Mouse (Mus musculus) forebrain, embryonic 15.5 days (tissue): ENCODE measurements at regions not wholly inside any gene's neighbourhood (a gene's known extent, or its start where the extent isn't known, plus 50 kb on each side); places are given as distances from the start of the nearest gene placed in this dataset.
"Not testable (repeated sequence)": the region's sequence is repeated elsewhere in the genome, so short reads cannot be mapped to it uniquely, and the experiment has no call there.

Experiments used
- ATAC-seq: fragments of 200-750 bp; cut with Nextera tagmentation; replicated peaks from 2 replicates; pipeline ENCODE4 v1.8.0; 2017; ENCODE audit warnings: mild to moderate bottlenecking, moderate TSS enrichment, moderate library complexity
- H3K27ac ChIP-seq: fragments of 300-500 bp; sonication (generic); replicated peaks from 2 replicates; pipeline ENCODE4 v1.5.1; 2015; ENCODE audit warnings: mild to moderate bottlenecking, inconsistent platforms
- H3K27me3 ChIP-seq: fragments of 300-500 bp; sonication (generic); 2 replicates; pipeline ENCODE4 v1.6.1; 2015; ENCODE audit warnings: inconsistent platforms
- H3K36me3 ChIP-seq: fragments of 300-500 bp; sonication (generic); 2 replicates; pipeline ENCODE4 v1.6.1; 2015; ENCODE audit warnings: mild to moderate bottlenecking, inconsistent platforms
- H3K4me1 ChIP-seq: fragments of 300-500 bp; sonication (generic); 2 replicates; pipeline ENCODE4 v1.6.1; 2015; ENCODE audit warnings: inconsistent platforms
- H3K4me2 ChIP-seq: fragments of 300-500 bp; sonication (generic); replicated peaks from 2 replicates; pipeline ENCODE4 v1.6.1; 2015; ENCODE audit warnings: mild to moderate bottlenecking, inconsistent platforms
- H3K4me3 ChIP-seq: fragments of 300-500 bp; sonication (generic); 2 replicates; pipeline ENCODE4 v1.5.1; 2015; ENCODE audit warnings: mild to moderate bottlenecking, inconsistent platforms
- H3K9ac ChIP-seq: fragments of 300-500 bp; sonication (generic); replicated peaks from 2 replicates; pipeline ENCODE4 v1.6.1; 2015; ENCODE audit warnings: mild to moderate bottlenecking, inconsistent platforms
- H3K9me3 ChIP-seq: fragments of 300-500 bp; sonication (generic); 2 replicates; pipeline ENCODE4 v1.6.1; 2016; ENCODE audit warnings: inconsistent platforms
- WGBS: fragments of 180-500 bp; shearing (Covaris S2); methylation state at CpG from one replicate; pipeline ENCODE4 v1.1.7; 2015; ENCODE audit warnings: mixed read lengths; 5-methylcytosine and 5-hydroxymethylcytosine counted together

- no peaks in the 10 kb centered on the region for H3K27me3 ChIP-seq
- H3K36me3 ChIP-seq: no peaks in the 10 kb centered on the region
- H3K4me1 ChIP-seq: no peaks in the 10 kb centered on the region
- no peak overlapping the region for H3K4me2 ChIP-seq
- 47% methylated on average over 1 of the region's 1 CpGs for WGBS
- no peak overlapping the region for H3K9ac ChIP-seq
- H3K4me3 ChIP-seq: no peak overlapping the region
- H3K9me3 ChIP-seq: no peaks in the 10 kb centered on the region
- no peak overlapping the region for H3K27ac ChIP-seq
- ATAC-seq: no peak
Measured at GRCm38 (mm10) chr10:48582006-48582405, 1206.6 kb downstream of the Grik2 start.

DNA sequence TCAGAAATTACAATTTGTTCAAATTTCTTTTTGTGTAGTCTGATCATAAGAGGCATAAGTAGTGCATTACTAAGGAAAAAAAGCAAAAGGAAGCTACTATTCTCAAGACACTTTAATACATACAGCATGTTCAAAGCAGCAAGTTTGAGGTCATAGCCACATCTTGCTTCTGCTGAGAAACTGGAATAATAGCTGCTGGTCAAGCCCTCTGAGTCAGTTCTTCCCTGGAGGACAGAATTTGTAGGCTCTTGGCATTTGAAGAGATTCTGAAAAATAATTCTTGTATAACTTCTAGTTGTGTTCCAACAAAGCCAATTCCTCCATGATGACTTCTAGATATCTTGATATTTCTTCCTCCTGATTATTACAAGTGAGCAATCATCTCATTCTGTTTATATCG is 1207.5 kb downstream of the Grik2 start:
- Histone ChIP-seq H3K27ac (no peak overlapping the region), H3K4me1 (no peaks in the 10 kb centered on the region), H3K4me2 (no peak overlapping the region), H3K4me3 (no peak overlapping the region), H3K27me3 (no peaks in the 10 kb centered on the region), H3K36me3 (no peaks in the 10 kb centered on the region), H3K9ac (no peak overlapping the region), H3K9me3 (no peaks in the 10 kb centered on the region)
- ATAC-seq: no peak
- 95% methylated on average over 1 of the region's 1 CpGs for WGBS

GRCm38 (mm10) chr10:48572600-48572999 is 1216.0 kb downstream of the Grik2 start:
- 0 out of 2 replicates have a peak, but pooled peaks cover 2% of the 10 kb centered on the region for H3K9me3 ChIP-seq
- no peaks in the 10 kb centered on the region for H3K4me1 ChIP-seq
- H3K27ac ChIP-seq: no peak overlapping the region
- H3K36me3 ChIP-seq: no peaks in the 10 kb centered on the region
- no peaks in the 10 kb centered on the region for H3K27me3 ChIP-seq
- no peak overlapping the region for H3K4me3 ChIP-seq
- H3K9ac ChIP-seq: no peak overlapping the region
- no peak overlapping the region for H3K4me2 ChIP-seq
- WGBS: 75% methylated on average over 2 of the region's 2 CpGs
- ATAC-seq: no peak

DNA sequence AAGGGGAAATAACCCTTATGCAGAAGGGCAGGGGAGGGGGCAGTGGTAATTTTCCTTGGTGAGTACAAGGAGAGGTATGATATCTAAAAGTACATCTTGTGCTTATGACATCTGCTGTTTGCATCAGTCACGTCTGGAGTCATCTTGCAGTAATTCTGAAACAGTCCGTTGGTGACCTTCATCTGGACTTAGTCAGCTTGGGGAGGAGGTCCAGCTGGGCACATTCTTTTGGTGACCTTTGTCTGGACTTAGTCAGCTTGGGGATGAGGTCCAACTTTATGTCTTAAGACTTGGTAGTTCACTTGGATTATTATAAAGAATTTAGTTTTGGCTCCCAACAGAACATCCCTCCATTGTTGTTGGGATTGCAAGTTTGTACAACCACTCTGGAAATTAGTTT is 1238.8 kb downstream of the Grik2 start:
- not testable (repeated sequence) for H3K27me3 ChIP-seq, H3K36me3 ChIP-seq, H3K9me3 ChIP-seq, H3K4me3 ChIP-seq, H3K4me2 ChIP-seq, H3K9ac ChIP-seq, H3K4me1 ChIP-seq, ATAC-seq, H3K27ac ChIP-seq
- 83% methylated on average over 2 of the region's 2 CpGs for WGBS

- no peaks in the 10 kb centered on the region for H3K4me1 ChIP-seq
- ATAC-seq: no peak; the same call in 1 of the 2 replicates
- H3K27me3 ChIP-seq: no peaks in the 10 kb centered on the region
- no peak overlapping the region for H3K4me3 ChIP-seq
- no peaks in the 10 kb centered on the region for H3K36me3 ChIP-seq
- H3K9me3 ChIP-seq: no peaks in the 10 kb centered on the region
- WGBS: 83% methylated on average over 1 of the region's 1 CpGs
- no peak overlapping the region for H3K27ac ChIP-seq
- no peak overlapping the region for H3K9ac ChIP-seq
- H3K4me2 ChIP-seq: no peak overlapping the region
Measured at GRCm38 (mm10) chr10:48522258-48522657, 1266.3 kb downstream of the Grik2 start.

- ATAC-seq: peak; percentile 74; the same call in 1 of the 2 replicates
- Histone ChIP-seq H3K36me3 (no peaks in the 10 kb centered on the region), H3K9me3 (no peaks in the 10 kb centered on the region), H3K4me3 (no peak overlapping the region), H3K4me1 (no peaks in the 10 kb centered on the region), H3K27me3 (no peaks in the 10 kb centered on the region), H3K4me2 (no peak overlapping the region), H3K9ac (no peak overlapping the region), H3K27ac (no peak overlapping the region)
- WGBS: 32% methylated on average over 1 of the region's 1 CpGs
Measured at GRCm38 (mm10) chr10:48472927-48473326, 1315.6 kb downstream of the Grik2 start.

DNA sequence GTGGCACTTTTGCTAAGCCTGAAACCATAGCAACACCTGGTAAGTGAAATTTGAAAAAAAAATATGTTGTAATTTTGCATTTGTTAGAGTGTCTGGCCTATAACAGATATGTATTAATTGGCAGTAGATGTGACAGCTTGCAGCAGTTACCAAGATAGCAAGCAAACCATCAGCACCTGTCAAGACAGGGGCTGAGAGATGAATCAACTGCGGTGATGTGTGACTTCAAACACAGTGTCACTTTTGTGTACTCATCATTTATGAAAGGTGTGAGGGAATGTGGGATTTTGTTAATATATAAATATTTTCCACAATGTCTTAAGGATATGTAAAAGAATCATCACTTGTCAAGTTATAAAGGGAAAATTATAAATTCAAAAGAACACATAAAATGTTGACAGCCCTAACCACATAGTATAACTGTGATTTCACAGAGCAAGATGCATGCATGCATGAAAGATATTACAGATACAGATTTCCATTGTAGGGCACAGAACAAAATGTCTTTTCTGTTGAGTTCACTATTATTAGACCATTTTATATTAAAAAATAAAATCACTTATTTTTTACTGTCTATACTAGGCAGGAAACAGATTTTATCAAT is 1344.7 kb downstream of the Grik2 start:
- Histone ChIP-seq H3K9me3 (no peaks in the 10 kb centered on the region), H3K4me1 (no peaks in the 10 kb centered on the region), H3K4me2 (no peak overlapping the region), H3K27ac (no peak overlapping the region), H3K4me3 (no peak overlapping the region), H3K36me3 (no peaks in the 10 kb centered on the region), H3K27me3 (no peaks in the 10 kb centered on the region), H3K9ac (no peak overlapping the region)
- ATAC-seq: peak; percentile 92
- WGBS: 60% methylated on average over 1 of the region's 1 CpGs

DNA sequence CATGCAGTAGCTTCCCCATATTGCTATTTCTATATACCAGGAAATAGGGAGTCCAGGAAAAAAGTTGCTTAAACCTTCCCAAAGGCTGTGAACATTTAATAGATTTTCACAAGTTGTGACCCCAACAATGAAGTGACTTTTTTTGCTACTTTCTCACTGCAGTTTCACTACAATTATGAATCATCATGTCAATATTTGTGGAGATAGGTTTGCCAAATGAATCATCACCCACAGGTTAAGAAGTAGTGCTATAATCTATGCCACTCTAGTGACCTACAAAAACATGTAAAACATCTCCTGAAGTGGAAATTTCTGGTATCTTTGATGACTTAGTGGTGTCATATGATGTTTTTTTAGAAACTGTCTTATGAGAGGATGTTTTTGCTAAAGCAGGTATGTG is 1355.3 kb downstream of the Grik2 start:
- Histone ChIP-seq H3K27me3 (no peaks in the 10 kb centered on the region), H3K9ac (no peak overlapping the region), H3K36me3 (no peaks in the 10 kb centered on the region), H3K9me3 (no peaks in the 10 kb centered on the region), H3K4me1 (no peaks in the 10 kb centered on the region), H3K27ac (no peak overlapping the region), H3K4me3 (no peak overlapping the region), H3K4me2 (no peak overlapping the region)
- ATAC-seq: no peak

DNA sequence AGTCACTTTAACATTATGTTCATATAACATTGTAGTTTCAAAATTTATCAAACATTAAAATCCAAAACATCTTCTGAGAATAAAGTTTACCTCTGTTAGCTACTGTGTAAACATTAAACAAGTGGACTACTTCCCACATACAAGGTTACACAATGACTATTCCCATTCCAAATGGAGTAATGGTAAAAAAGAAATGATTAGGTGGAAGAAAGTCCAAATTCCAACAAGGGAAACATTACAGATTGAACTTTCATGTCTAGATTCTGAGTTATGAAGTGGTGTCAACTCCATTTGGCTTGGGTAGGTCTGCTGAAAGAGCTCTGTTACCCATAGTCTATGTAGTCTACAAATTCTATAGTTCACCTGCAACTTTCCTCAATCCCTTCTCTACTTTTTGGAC is 1363.1 kb downstream of the Grik2 start:
- no peak overlapping the region for H3K9ac ChIP-seq
- no peaks in the 10 kb centered on the region for H3K9me3 ChIP-seq
- H3K4me1 ChIP-seq: no peaks in the 10 kb centered on the region
- no peaks in the 10 kb centered on the region for H3K27me3 ChIP-seq
- ATAC-seq: no peak
- no peak overlapping the region for H3K27ac ChIP-seq
- no peaks in the 10 kb centered on the region for H3K36me3 ChIP-seq
- H3K4me3 ChIP-seq: no peak overlapping the region
- no peak overlapping the region for H3K4me2 ChIP-seq

GRCm38 (mm10) chr10:48405071-48405470 is 1383.5 kb downstream of the Grik2 start:
- no peak overlapping the region for H3K4me2 ChIP-seq
- H3K4me1 ChIP-seq: no peaks in the 10 kb centered on the region
- H3K9me3 ChIP-seq: no peaks in the 10 kb centered on the region
- no peaks in the 10 kb centered on the region for H3K36me3 ChIP-seq
- H3K4me3 ChIP-seq: no peak overlapping the region
- no peaks in the 10 kb centered on the region for H3K27me3 ChIP-seq
- WGBS: 67% methylated on average over 3 of the region's 3 CpGs
- no peak for ATAC-seq
- H3K9ac ChIP-seq: no peak overlapping the region
- H3K27ac ChIP-seq: no peak overlapping the region
